Mouse (Mus musculus) ES-Bruce4 (cell line): ENCODE data around the gene Mrgprd.

ENCODE experiments used
- CTCF ChIP-seq: IDR thresholded peaks from one replicate; pipeline ENCODE4 v1.8.1; 2011; ENCODE audit warnings: low read depth, low read length
- POLR2A ChIP-seq: IDR thresholded peaks from one replicate; pipeline ENCODE4 v1.8.1; 2011; ENCODE audit warnings: low read length; ENCODE audit not compliant: insufficient read depth

DNA sequence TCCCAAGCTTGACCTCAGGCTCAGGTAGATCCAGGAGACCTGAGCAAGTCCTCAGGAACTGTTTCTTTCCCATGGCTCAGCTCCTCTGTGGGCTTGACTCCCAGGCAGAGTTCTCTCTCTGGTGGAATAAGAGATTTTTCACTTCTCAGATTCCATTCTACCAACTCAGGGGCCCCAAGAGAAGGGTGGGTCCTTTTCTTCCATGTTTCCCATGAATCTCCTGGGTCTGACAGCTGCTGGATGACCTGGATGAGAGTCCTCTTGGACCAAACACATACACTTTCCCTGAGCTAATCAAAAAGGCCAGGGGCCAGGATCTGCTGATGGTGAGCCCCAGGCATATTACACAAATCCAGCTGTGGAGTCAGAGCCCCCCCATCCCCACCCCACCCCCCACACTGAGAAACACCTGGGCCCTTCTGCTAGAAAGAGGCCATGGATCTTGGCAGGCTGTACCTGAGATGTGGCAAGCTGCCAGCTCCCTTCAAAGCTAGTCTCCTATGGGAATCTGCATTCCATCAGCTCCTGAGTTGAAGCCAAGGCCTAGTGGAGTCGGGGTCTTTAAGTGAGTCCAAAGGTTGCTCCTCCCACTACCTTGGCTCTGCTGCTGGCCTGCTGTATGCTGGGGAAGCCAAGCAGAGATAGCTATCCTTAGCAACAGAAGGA, 17.9 kb downstream of the Mrgprd start:
- TF ChIP-seq CTCF (no peak), POLR2A (no peak)
